Mouse (Mus musculus): ENCODE measurements around the gene Nmrk2.

Gene Nmrk2

GRCm38 (mm10) chr10:81161602-81162317 lies 40.1 kb downstream of the Nmrk2 start:
- peak; percentile 46 for DNase-seq

GRCm38 (mm10) chr10:81154736-81155135 lies 47.1 kb downstream of the Nmrk2 start:
- DNase-seq, result no peak

GRCm38 (mm10) chr10:81154313-81154712 lies 47.5 kb downstream of the Nmrk2 start:
- no peak for DNase-seq

- DNase-seq, result no peak
Measured at GRCm38 (mm10) chr10:81152609-81153008, 49.2 kb downstream of the Nmrk2 start.

- DNase-seq, result no peak
Measured at GRCm38 (mm10) chr10:81151261-81151660, 50.6 kb downstream of the Nmrk2 start.
